Mouse (Mus musculus): ENCODE data around the gene Jam2.

Jam2 gene

GRCm38 (mm10) chr16:84864656-84865055 is 90.7 kb downstream of the Jam2 start:
- DNase-seq = no peak

DNA sequence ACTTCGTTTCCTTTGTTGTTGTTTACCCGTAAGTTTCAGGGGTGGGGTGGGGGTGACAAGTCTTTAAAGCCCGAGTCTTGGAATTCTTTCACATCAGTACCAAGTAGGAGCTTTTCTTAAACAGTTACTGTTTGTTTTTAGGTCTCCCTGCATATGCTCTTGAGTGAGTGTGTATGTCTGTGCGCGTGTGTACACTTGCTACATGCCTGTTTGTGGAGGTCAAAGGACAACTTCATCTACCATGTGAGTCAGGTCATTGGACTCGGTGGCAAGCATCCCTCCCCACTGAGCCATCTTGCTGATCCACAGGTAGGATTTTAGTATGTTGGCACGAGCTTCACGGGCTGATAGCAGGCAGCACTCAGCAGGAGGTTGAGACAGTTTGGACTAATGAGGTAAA is 99.9 kb downstream of the Jam2 start:
- DNase-seq = no peak

DNA sequence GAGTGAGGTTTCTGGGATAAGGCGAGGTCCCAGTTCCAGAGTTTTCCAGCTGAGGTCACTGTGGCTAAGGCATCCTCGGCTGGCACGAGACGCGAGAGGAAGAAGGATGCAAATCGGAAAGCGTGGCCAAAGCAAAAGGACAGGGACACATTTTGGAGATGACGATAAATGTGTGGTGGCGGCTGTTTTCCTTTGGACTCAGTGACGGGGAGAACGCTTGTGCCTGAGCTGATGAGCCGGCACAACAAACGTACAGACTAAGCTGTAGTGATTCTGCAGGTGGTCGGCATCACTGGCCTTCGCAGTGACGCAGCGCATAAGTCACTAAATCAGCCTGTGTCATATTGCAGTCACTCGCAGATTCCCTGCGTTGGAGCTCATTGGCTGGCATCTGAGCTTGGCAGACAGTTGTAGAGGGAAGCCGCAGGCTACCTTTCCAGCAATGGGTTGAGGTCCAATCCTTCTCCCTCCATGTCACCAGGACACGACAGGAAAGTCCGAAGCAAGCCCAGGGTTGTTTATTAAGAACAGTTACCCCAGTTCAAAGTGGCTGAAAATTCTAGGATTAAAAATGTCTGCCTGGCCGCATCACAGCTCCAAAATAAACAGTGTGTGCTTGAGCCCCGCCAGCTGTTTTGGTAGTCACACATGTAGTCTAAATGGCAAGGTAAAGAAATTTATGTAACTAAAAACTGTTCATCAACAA is 101.2 kb downstream of the Jam2 start:
- peak; percentile 36 to 46 for DNase-seq

All from cerebellum, postnatal 25 days (tissue).